ENCODE assay signal across 8 mouse cellular contexts in genomic region chr7:97332667-97333041, GRCm38 (mm10). TPM values are rescaled to one million over a fixed set of nuclear protein-coding genes. Genes with fewer than 3 reads are reported as not detected.
DNase-seq lines count a peak whose midpoint lies in the region; ATAC-seq lines count a peak whose summit lies in the region.

No protein-coding gene starts in this region.

- no peak for DNase-seq in kidney, postnatal 4 days
- DNase-seq in c-Kit-positive CD71-positive TER-119-negative erythroid progenitor cells, embryonic 14.5 days (ENCODE audit: low read depth), result peak; percentile 14
- no peak for DNase-seq in urinary bladder, postnatal 14 days (ENCODE audit: low spot score)
- no peak for DNase-seq in MN1 (ENCODE audit: low spot score)
- no peak for DNase-seq in cerebellum, adult 9-10 months

- no peak for ATAC-seq in kidney, embryonic 15.5 days (replicated peaks; ENCODE audit: low FRiP score)
- peak; percentile 37 for ATAC-seq in inflammation-experienced regulatory T-cells, adult 6 months
- no peak for ATAC-seq in midbrain, embryonic 15.5 days (replicated peaks)

- peak overlapping the region; percentile 74 for H3K9ac ChIP-seq in kidney, embryonic 15.5 days
- peak overlapping the region; percentile 72 for H3K9ac ChIP-seq in midbrain, embryonic 15.5 days

- 4% methylated on average over 9 of the region's 9 CpGs for WGBS in kidney, embryonic 15.5 days
- 3% methylated on average over 9 of the region's 9 CpGs for WGBS in midbrain, embryonic 15.5 days

- H3K4me2 ChIP-seq in kidney, embryonic 15.5 days, result peak overlapping the region; percentile 83
- peak overlapping the region; percentile 61 for H3K4me2 ChIP-seq in midbrain, embryonic 15.5 days

- H3K4me1 ChIP-seq in kidney, embryonic 15.5 days, result peaks cover 28% of the 10 kb centered on the region
- H3K4me1 ChIP-seq in midbrain, embryonic 15.5 days, result peaks cover 36% of the 10 kb centered on the region

- no peaks in the 10 kb centered on the region for H3K9me3 ChIP-seq in kidney, embryonic 15.5 days (replicated peaks)
- H3K9me3 ChIP-seq in midbrain, embryonic 15.5 days, result no peaks in the 10 kb centered on the region

- peak overlapping the region; percentile 46; the same call in 1 of the 2 replicates for H3K27ac ChIP-seq in kidney, embryonic 15.5 days
- H3K27ac ChIP-seq in midbrain, embryonic 15.5 days, result peak overlapping the region; percentile 73; the same call in 1 of the 2 replicates

- H3K4me3 ChIP-seq in kidney, embryonic 15.5 days (replicated peaks), result peak overlapping the region; percentile 93
- peak overlapping the region; percentile 80 for H3K4me3 ChIP-seq in midbrain, embryonic 15.5 days

- H3K27me3 ChIP-seq in kidney, embryonic 15.5 days, result no peaks in the 10 kb centered on the region
- no peaks in the 10 kb centered on the region for H3K27me3 ChIP-seq in midbrain, embryonic 15.5 days (replicated peaks)

- H3K36me3 ChIP-seq in kidney, embryonic 15.5 days, result no peaks in the 10 kb centered on the region
- H3K36me3 ChIP-seq in midbrain, embryonic 15.5 days (replicated peaks), result no peaks in the 10 kb centered on the region

RNA-seq across cellular contexts. Expression of gene Kctd21, which starts 0.5 kb away (rescaled TPM):
- 3.8 and 4.2 TPM in 2 replicates for polyA plus RNA-seq in kidney, embryonic 15.5 days (2015; fragmentation: Nextera tagmentation; extraction: Ambion mirVana)
- polyA plus RNA-seq in inflammation-experienced regulatory T-cells, adult 6 months (2017; shearing (Covaris generic)), result 1 to 10 TPM in 2 of 3 experiments, under 1 TPM in 1; 0.97 to 1.6 (median 1.5) TPM
- polyA plus RNA-seq in midbrain, embryonic 15.5 days (2015; fragmentation: Nextera tagmentation; extraction: Ambion mirVana), result 8.1 and 8.3 TPM in 2 replicates

RNA-seq across cellular contexts. Expression of gene Usp35, which starts 0.8 kb away (rescaled TPM):
- 1.5 and 1.9 TPM in 2 replicates for polyA plus RNA-seq in kidney, embryonic 15.5 days (2015; fragmentation: Nextera tagmentation; extraction: Ambion mirVana)
- 1 to 10 TPM in 2 of 3 experiments, under 1 TPM in 1; 0.87 to 2.3 (median 2.3) TPM for polyA plus RNA-seq in inflammation-experienced regulatory T-cells, adult 6 months (2017; shearing (Covaris generic))
- polyA plus RNA-seq in midbrain, embryonic 15.5 days (2015; fragmentation: Nextera tagmentation; extraction: Ambion mirVana), result 4.8 and 5.3 TPM in 2 replicates

RNA-seq across cellular contexts. Expression of gene Alg8, which starts 38.8 kb away (rescaled TPM):
- 49.3 and 51.7 TPM in 2 replicates for polyA plus RNA-seq in kidney, embryonic 15.5 days (2015; fragmentation: Nextera tagmentation; extraction: Ambion mirVana)
- polyA plus RNA-seq in inflammation-experienced regulatory T-cells, adult 6 months (2017; shearing (Covaris generic)), result 10 to 100 TPM; 18.9 to 27.2 (median 22.7) TPM
- 12.9 and 14.2 TPM in 2 replicates for polyA plus RNA-seq in midbrain, embryonic 15.5 days (2015; fragmentation: Nextera tagmentation; extraction: Ambion mirVana)
